Mouse (Mus musculus) cortical plate, adult 2 months (tissue): ENCODE measurements around the gene Pgs1.

Experiments
- CTCF ChIP-seq: fragments of 200-500 bp; IDR thresholded peaks from 2 replicates; pipeline ENCODE4 v1.5.1; 2011; ENCODE audit warnings: mild to moderate bottlenecking, control low read depth, low read length; ENCODE audit not compliant: insufficient read depth; ENCODE audit errors: extremely low read depth
- POLR2A ChIP-seq: fragments of 200-500 bp; IDR thresholded peaks from 2 replicates; pipeline ENCODE4 v1.6.1; 2011; ENCODE audit warnings: mild to moderate bottlenecking, low read length, control low read depth; ENCODE audit not compliant: insufficient read depth; ENCODE audit errors: extremely low read depth

DNA sequence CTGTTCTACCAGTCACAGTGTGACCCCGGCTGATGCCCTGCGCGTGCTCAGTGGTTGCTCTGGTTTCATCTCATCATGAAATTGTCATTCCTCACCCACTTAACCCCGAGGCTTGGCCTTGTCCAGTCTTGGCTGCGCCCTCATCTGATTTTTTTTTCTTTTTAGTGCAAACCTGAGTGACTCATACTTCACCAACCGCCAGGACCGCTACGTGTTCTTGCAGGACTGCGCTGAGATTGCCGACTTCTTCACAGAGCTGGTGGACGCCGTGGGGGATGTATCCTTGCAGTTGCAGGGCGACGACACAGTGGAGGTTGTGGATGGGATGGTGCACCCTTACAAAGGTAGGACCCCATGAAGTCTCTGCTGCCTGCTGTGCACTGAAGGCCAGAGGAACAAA, 17.1 kb downstream of the Pgs1 start:
- no peak for TF ChIP-seq CTCF
- no peak for TF ChIP-seq POLR2A
